Mouse (Mus musculus) limb, embryonic 14.5 days (tissue): ENCODE data around the gene Gm21394. TPM values are rescaled to one million over a fixed set of nuclear protein-coding genes. Genes with fewer than 3 reads are reported as not detected.
"Not testable (repeated sequence)": the region's sequence is repeated elsewhere in the genome, so short reads cannot be mapped to it uniquely, and the experiment has no call there.

ENCODE experiments used
- ATAC-seq: fragments of 200-750 bp; cut with Nextera tagmentation; 2 replicates; pipeline ENCODE4 v1.8.0; 2017; ENCODE audit warnings: low read depth, moderate number of reproducible peaks, moderate TSS enrichment; ENCODE audit not compliant: low FRiP score
- DNase-seq: peaks from one replicate; pipeline ENCODE4 v3.0.0-alpha.2; 2015; ENCODE audit warnings: low spot score
- H3K27ac ChIP-seq: fragments of 300-500 bp; sonication (generic); replicated peaks from 2 replicates; pipeline ENCODE4 v1.5.1; 2014; ENCODE audit warnings: low read depth, mild to moderate bottlenecking, low read length, moderate library complexity, mixed read lengths
- H3K27me3 ChIP-seq: fragments of 300-500 bp; sonication (generic); 2 replicates; pipeline ENCODE4 v1.6.1; 2014; ENCODE audit warnings: low read length, mixed read lengths; ENCODE audit not compliant: control insufficient read depth, insufficient read depth
- H3K36me3 ChIP-seq: fragments of 300-500 bp; sonication (generic); 2 replicates; pipeline ENCODE4 v1.6.1; 2014; ENCODE audit warnings: mild to moderate bottlenecking, low read length, moderate library complexity, mixed read lengths; ENCODE audit not compliant: control insufficient read depth, insufficient read depth
- H3K4me1 ChIP-seq: fragments of 300-500 bp; sonication (generic); 2 replicates; pipeline ENCODE4 v1.6.1; 2014; ENCODE audit warnings: antibody characterized with exemption, low read length, mixed read lengths; ENCODE audit not compliant: control insufficient read depth, insufficient read depth
- H3K4me2 ChIP-seq: fragments of 300-500 bp; sonication (generic); replicated peaks from 2 replicates; pipeline ENCODE4 v1.6.1; 2014; ENCODE audit warnings: low read depth, mild to moderate bottlenecking, low read length, moderate library complexity; ENCODE audit not compliant: severe bottlenecking
- H3K4me3 ChIP-seq: fragments of 300-500 bp; sonication (generic); replicated peaks from 2 replicates; pipeline ENCODE4 v1.5.1; 2014; ENCODE audit warnings: low read length
- H3K9ac ChIP-seq: fragments of 300-500 bp; sonication (generic); 2 replicates; pipeline ENCODE4 v1.6.1; 2014; ENCODE audit warnings: mild to moderate bottlenecking, low read depth, low read length, moderate library complexity; ENCODE audit not compliant: severe bottlenecking
- H3K9me3 ChIP-seq: fragments of 300-500 bp; sonication (generic); 2 replicates; pipeline ENCODE4 v1.6.1; 2016; ENCODE audit warnings: low read length; ENCODE audit not compliant: control insufficient read depth
- WGBS: fragments of 180-500 bp; shearing (Covaris S2); extraction: QIAGEN DNeasy Blood & Tissue Kit; methylation state at CpG from one replicate; pipeline ENCODE4 v1.1.7; 2014; 5-methylcytosine and 5-hydroxymethylcytosine counted together
- polyA plus RNA-seq, 2 experiments: library from polyadenylated mRNA; depleted of rRNA in 1 of 2; stranded (reverse) in 1 of 2; unstranded in 1 of 2; fragments of >200 nt; fragmentation: Nextera tagmentation in 1 of 2; extraction: Ambion mirVana in 1 of 2; gene quantifications; 2 replicates each; pipeline versions ENCODE4 v1.2.1 to v1.2.3; 2012 to 2014

Gm21394 gene
- polyA plus RNA-seq (2012; rRNA removed) (not detected in 2 replicates), polyA plus RNA-seq (2014; fragmentation: Nextera tagmentation; extraction: Ambion mirVana) (not detected in 2 replicates)

- DNase-seq, H3K9me3 ChIP-seq, H3K4me3 ChIP-seq, H3K4me2 ChIP-seq, H3K9ac ChIP-seq, H3K27ac ChIP-seq, H3K4me1 ChIP-seq, ATAC-seq, H3K27me3 ChIP-seq, H3K36me3 ChIP-seq: not testable (repeated sequence)
- WGBS, result no CpG with 5 or more reads among the region's 4 CpGs
These were observed at the start of gene Gm21394 for GRCm38 (mm10) chrY:84564807-84565206. Gene Gm21394, minus strand, starts transcription at chrY:84564907.

Other genes starting within 250 kb of the Gm21394 start
- not detected in 2 replicates for gene Gm21409, start 181.8 kb upstream of the Gm21394 start, polyA plus RNA-seq (2012; rRNA removed)
- not detected in 2 replicates for gene Gm21409, start 181.8 kb upstream of the Gm21394 start, polyA plus RNA-seq (2014; fragmentation: Nextera tagmentation; extraction: Ambion mirVana)